Mouse (Mus musculus): Measurements from ENCODE around the gene Spon2. TPM values are rescaled to one million over a fixed set of nuclear protein-coding genes. Genes with fewer than 3 reads are reported as not detected.

The Spon2 gene
- polyA plus RNA-seq, 1 experiment from 2014 or later = 41.8 TPM

- no peak overlapping the region for H3K9ac ChIP-seq
- peaks cover under 1% of the 10 kb centered on the region; the same call in 1 of the 2 replicates for H3K4me1 ChIP-seq
- H3K4me2 ChIP-seq = no peak overlapping the region
- 90% methylated on average over 3 of the region's 3 CpGs for WGBS
- no peaks in the 10 kb centered on the region for H3K27me3 ChIP-seq (replicated peaks)
- H3K4me3 ChIP-seq (replicated peaks) = no peak overlapping the region
- no peaks in the 10 kb centered on the region for H3K36me3 ChIP-seq
- H3K9me3 ChIP-seq = no peaks in the 10 kb centered on the region
- ATAC-seq (ENCODE audit: insufficient read depth, low FRiP score, low read depth) = no peak
- no peak overlapping the region for H3K27ac ChIP-seq
These were observed 7.7 kb downstream of the Spon2 start for GRCm38 (mm10) chr5:33210515-33210914.

GRCm38 (mm10) chr5:33208533-33209245, 9.6 kb downstream of the Spon2 start:
- Histone ChIP-seq H3K27me3 (replicated peaks) (no peaks in the 10 kb centered on the region), H3K4me3 (replicated peaks) (no peak overlapping the region), H3K27ac (no peak overlapping the region), H3K36me3 (no peaks in the 10 kb centered on the region), H3K9me3 (no peaks in the 10 kb centered on the region), H3K4me2 (no peak overlapping the region), H3K4me1 (peaks cover 5% of the 10 kb centered on the region; the same call in 1 of the 2 replicates), H3K9ac (no peak overlapping the region)
- 59% methylated on average over 14 of the region's 14 CpGs for WGBS
- no peak for ATAC-seq (ENCODE audit: insufficient read depth, low FRiP score, low read depth)

GRCm38 (mm10) chr5:33207136-33207535, 11.1 kb downstream of the Spon2 start:
- Histone ChIP-seq H3K9me3 (no peaks in the 10 kb centered on the region), H3K27ac (no peak overlapping the region), H3K9ac (no peak overlapping the region), H3K36me3 (no peaks in the 10 kb centered on the region), H3K4me2 (no peak overlapping the region), H3K4me1 (peaks cover 6% of the 10 kb centered on the region; the same call in 1 of the 2 replicates), H3K27me3 (replicated peaks) (no peaks in the 10 kb centered on the region), H3K4me3 (replicated peaks) (no peak overlapping the region)
- 53% methylated on average over 9 of the region's 9 CpGs for WGBS
- no peak for ATAC-seq (ENCODE audit: insufficient read depth, low FRiP score, low read depth)

GRCm38 (mm10) chr5:33206328-33206727, 11.9 kb downstream of the Spon2 start:
- H3K4me3 ChIP-seq (replicated peaks) = no peak overlapping the region
- H3K4me1 ChIP-seq = peaks cover 6% of the 10 kb centered on the region; the same call in 1 of the 2 replicates
- H3K27ac ChIP-seq = no peak overlapping the region
- no peaks in the 10 kb centered on the region for H3K36me3 ChIP-seq
- ATAC-seq (ENCODE audit: insufficient read depth, low FRiP score, low read depth) = no peak
- H3K4me2 ChIP-seq = no peak overlapping the region
- H3K27me3 ChIP-seq (replicated peaks) = no peaks in the 10 kb centered on the region
- no peak overlapping the region for H3K9ac ChIP-seq
- H3K9me3 ChIP-seq = no peaks in the 10 kb centered on the region
- WGBS = 77% methylated on average over 7 of the region's 7 CpGs

- Histone ChIP-seq H3K9ac (no peak overlapping the region), H3K9me3 (no peaks in the 10 kb centered on the region), H3K36me3 (no peaks in the 10 kb centered on the region), H3K4me2 (no peak overlapping the region), H3K27ac (no peak overlapping the region), H3K27me3 (replicated peaks) (no peaks in the 10 kb centered on the region), H3K4me3 (replicated peaks) (no peak overlapping the region), H3K4me1 (peaks cover 6% of the 10 kb centered on the region; the same call in 1 of the 2 replicates)
- 76% methylated on average over 7 of the region's 7 CpGs for WGBS
- no peak for ATAC-seq (ENCODE audit: insufficient read depth, low FRiP score, low read depth)
These were observed 14.0 kb downstream of the Spon2 start for GRCm38 (mm10) chr5:33204284-33204683.

- Histone ChIP-seq H3K27me3 (replicated peaks) (no peaks in the 10 kb centered on the region), H3K9ac (no peak overlapping the region), H3K9me3 (no peaks in the 10 kb centered on the region), H3K27ac (no peak overlapping the region), H3K36me3 (no peaks in the 10 kb centered on the region), H3K4me1 (peaks cover 6% of the 10 kb centered on the region; the same call in 1 of the 2 replicates), H3K4me2 (peak overlapping the region; percentile 41), H3K4me3 (replicated peaks) (no peak overlapping the region)
- WGBS = 9% methylated on average over 9 of the region's 9 CpGs
- peak; percentile 47; the same call in 1 of the 2 replicates for ATAC-seq (ENCODE audit: insufficient read depth, low FRiP score, low read depth)
These were observed 14.5 kb downstream of the Spon2 start for GRCm38 (mm10) chr5:33203691-33204242.

GRCm38 (mm10) chr5:33203171-33203565, 15.1 kb downstream of the Spon2 start:
- H3K4me3 ChIP-seq (replicated peaks) = no peak overlapping the region
- 80% methylated on average over 6 of the region's 6 CpGs for WGBS
- no peaks in the 10 kb centered on the region for H3K27me3 ChIP-seq (replicated peaks)
- H3K4me2 ChIP-seq = no peak overlapping the region
- H3K9ac ChIP-seq = no peak overlapping the region
- no peak for ATAC-seq (ENCODE audit: insufficient read depth, low FRiP score, low read depth)
- H3K27ac ChIP-seq = no peak overlapping the region
- H3K36me3 ChIP-seq = no peaks in the 10 kb centered on the region
- H3K4me1 ChIP-seq = peaks cover 6% of the 10 kb centered on the region; the same call in 1 of the 2 replicates
- no peaks in the 10 kb centered on the region for H3K9me3 ChIP-seq

GRCm38 (mm10) chr5:33202516-33203170, 15.6 kb downstream of the Spon2 start:
- 70% methylated on average over 13 of the region's 13 CpGs for WGBS
- no peak overlapping the region for H3K4me3 ChIP-seq (replicated peaks)
- H3K27ac ChIP-seq = no peak overlapping the region
- no peak for ATAC-seq (ENCODE audit: insufficient read depth, low FRiP score, low read depth)
- no peaks in the 10 kb centered on the region for H3K9me3 ChIP-seq
- no peak overlapping the region for H3K4me2 ChIP-seq
- peaks cover 6% of the 10 kb centered on the region; the same call in 1 of the 2 replicates for H3K4me1 ChIP-seq
- H3K9ac ChIP-seq = no peak overlapping the region
- H3K27me3 ChIP-seq (replicated peaks) = no peaks in the 10 kb centered on the region
- no peaks in the 10 kb centered on the region for H3K36me3 ChIP-seq

- no peak overlapping the region for H3K9ac ChIP-seq
- no peaks in the 10 kb centered on the region for H3K27me3 ChIP-seq (replicated peaks)
- H3K27ac ChIP-seq = no peak overlapping the region
- H3K9me3 ChIP-seq = no peaks in the 10 kb centered on the region
- no peaks in the 10 kb centered on the region for H3K36me3 ChIP-seq
- H3K4me2 ChIP-seq = no peak overlapping the region
- ATAC-seq (ENCODE audit: insufficient read depth, low FRiP score, low read depth) = no peak
- peaks cover 6% of the 10 kb centered on the region; the same call in 1 of the 2 replicates for H3K4me1 ChIP-seq
- WGBS = 46% methylated on average over 13 of the region's 13 CpGs
- no peak overlapping the region for H3K4me3 ChIP-seq (replicated peaks)
These were observed 16.6 kb downstream of the Spon2 start for GRCm38 (mm10) chr5:33201697-33202096.

GRCm38 (mm10) chr5:33200071-33200470, 18.2 kb downstream of the Spon2 start:
- Histone ChIP-seq H3K4me1 (peaks cover 9% of the 10 kb centered on the region; the same call in 1 of the 2 replicates), H3K9me3 (no peaks in the 10 kb centered on the region), H3K9ac (no peak overlapping the region), H3K36me3 (no peaks in the 10 kb centered on the region), H3K4me2 (no peak overlapping the region), H3K27ac (no peak overlapping the region), H3K27me3 (replicated peaks) (no peaks in the 10 kb centered on the region), H3K4me3 (replicated peaks) (no peak overlapping the region)
- ATAC-seq (ENCODE audit: insufficient read depth, low FRiP score, low read depth) = no peak
- WGBS = 37% methylated on average over 1 of the region's 1 CpGs

GRCm38 (mm10) chr5:33195246-33195852, 22.9 kb downstream of the Spon2 start:
- Histone ChIP-seq H3K36me3 (no peaks in the 10 kb centered on the region), H3K4me1 (0 out of 2 replicates have a peak, but pooled peaks cover 6% of the 10 kb centered on the region), H3K4me2 (no peak overlapping the region), H3K9ac (no peak overlapping the region), H3K27ac (no peak overlapping the region), H3K27me3 (replicated peaks) (no peaks in the 10 kb centered on the region), H3K9me3 (no peaks in the 10 kb centered on the region), H3K4me3 (replicated peaks) (no peak overlapping the region)
- 50% methylated on average over 9 of the region's 9 CpGs for WGBS
- peak; percentile 63; the same call in 1 of the 2 replicates for ATAC-seq (ENCODE audit: insufficient read depth, low FRiP score, low read depth)
